Mouse (Mus musculus) megakaryocyte, embryonic 14.5 days (primary cell): ENCODE data around the gene Atpaf2.

ENCODE experiments used
- FLI1 ChIP-seq: IDR thresholded peaks from 2 replicates; pipeline ENCODE4 v1.6.1; 2012; ENCODE audit warnings: low read length, inconsistent platforms, mixed read lengths
- GATA1 ChIP-seq: IDR thresholded peaks from 3 replicates; pipeline ENCODE4 v1.6.1; 2012; ENCODE audit warnings: mixed read lengths, low read length, inconsistent platforms, borderline replicate concordance

DNA sequence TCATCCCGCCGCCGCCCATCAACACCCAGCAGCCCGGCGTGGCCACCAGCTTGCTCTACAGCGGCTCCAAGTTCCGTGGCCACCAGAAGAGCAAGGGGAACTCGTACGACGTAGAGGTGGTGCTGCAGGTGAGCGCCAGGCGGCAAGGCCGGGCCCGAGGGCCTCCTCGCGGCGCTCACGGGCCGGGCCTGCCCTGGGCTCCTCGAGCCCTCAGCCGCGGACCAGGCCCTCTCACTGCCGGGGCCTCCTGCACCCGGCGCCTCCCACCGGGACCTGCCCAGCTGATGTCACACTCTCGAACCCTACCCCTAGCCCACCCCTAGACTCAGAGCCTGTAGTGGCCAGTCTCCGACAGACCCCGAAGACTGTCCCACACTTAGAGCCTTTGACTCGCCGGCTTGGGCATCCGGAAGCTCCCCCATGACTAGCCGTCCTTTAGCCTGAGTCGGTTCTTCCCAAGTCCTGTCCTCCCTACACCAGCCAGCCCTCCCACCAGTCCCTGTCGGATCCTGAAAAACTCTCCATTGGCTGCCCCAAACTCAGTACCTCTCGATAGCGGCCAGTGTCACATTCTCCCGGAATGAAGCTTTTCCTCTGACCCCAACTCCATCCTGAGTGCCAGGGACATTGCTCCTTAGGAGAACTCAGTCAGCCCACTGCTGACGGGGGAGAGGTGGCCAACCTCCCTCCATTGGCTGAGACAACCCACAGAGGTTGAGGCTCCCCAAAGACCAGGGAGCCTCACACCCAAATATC, at the start of gene Atpaf2:
- no peak for TF ChIP-seq GATA1
- no peak for TF ChIP-seq FLI1
